Mouse (Mus musculus) adrenal gland, postnatal 25 days (tissue): ENCODE results near the gene Fam107b. TPM values are rescaled to one million over a fixed set of nuclear protein-coding genes. Genes with fewer than 3 reads are reported as not detected.

ENCODE experiments used
- DNase-seq: peaks from one replicate; pipeline ENCODE4 v3.0.0; 2021; ENCODE audit warnings: mixed read lengths
- long read RNA-seq: library from polyadenylated mRNA; stranded (forward); transcript quantifications from one replicate; pipeline ENCODE4 v2.0.0, GENCODE M21; 2021
- total RNA-seq: library from RNA; stranded (reverse); gene quantifications from 2 replicates; pipeline ENCODE4 v1.2.3, GENCODE M21; 2021

The Fam107b gene
- 9.5 and 15.9 TPM in 2 replicates for total RNA-seq
- long read RNA-seq, partial matches to known transcripts: 0 of 9 reads
- long read RNA-seq, other reads (novel, unspliced or antisense): 6 of 9 reads

- no peak for DNase-seq
Measured at GRCm38 (mm10) chr2:3570186-3570585, at the start of gene Fam107b. Gene Fam107b, plus strand, starts transcription at chr2:3570488.

DNA sequence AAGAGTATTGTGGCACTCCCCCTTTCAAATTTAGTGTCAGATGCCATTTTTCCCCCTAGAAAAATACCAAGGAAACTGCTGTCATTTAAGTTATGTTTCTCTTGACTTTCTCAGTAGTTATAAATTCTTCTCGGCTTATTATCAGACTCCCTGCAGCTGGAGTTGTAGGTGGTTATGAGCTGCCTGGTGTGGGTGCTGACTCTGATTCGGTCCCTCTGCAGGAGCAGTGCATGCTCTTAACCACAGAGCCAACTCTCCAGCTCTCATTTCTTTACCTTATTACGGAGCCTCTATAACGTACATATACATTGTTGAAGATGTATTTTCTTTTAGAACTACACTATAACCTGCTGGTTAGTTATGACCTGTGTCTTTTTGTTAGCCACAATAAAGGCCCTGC lies 47.7 kb upstream of the Fam107b start:
- no peak for DNase-seq

DNA sequence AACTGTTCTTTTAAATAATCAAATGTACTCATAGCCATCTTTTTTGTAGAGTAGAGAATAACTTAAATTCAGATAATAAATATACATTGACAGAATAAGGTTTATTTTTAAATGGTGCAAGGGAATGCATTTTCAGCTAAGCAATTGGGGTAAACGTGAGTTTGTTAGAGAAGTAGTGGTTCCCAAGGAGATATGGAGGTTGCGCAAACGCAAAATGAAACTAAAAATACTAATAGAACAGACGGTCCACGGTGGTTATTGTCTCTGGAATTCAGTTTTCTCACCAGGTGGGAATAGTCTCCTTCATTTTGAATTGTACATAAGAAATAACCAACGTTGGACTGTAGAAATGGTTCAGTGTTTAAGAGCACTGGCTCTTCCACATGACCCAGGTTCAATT lies 44.0 kb upstream of the Fam107b start:
- no peak for DNase-seq

DNA sequence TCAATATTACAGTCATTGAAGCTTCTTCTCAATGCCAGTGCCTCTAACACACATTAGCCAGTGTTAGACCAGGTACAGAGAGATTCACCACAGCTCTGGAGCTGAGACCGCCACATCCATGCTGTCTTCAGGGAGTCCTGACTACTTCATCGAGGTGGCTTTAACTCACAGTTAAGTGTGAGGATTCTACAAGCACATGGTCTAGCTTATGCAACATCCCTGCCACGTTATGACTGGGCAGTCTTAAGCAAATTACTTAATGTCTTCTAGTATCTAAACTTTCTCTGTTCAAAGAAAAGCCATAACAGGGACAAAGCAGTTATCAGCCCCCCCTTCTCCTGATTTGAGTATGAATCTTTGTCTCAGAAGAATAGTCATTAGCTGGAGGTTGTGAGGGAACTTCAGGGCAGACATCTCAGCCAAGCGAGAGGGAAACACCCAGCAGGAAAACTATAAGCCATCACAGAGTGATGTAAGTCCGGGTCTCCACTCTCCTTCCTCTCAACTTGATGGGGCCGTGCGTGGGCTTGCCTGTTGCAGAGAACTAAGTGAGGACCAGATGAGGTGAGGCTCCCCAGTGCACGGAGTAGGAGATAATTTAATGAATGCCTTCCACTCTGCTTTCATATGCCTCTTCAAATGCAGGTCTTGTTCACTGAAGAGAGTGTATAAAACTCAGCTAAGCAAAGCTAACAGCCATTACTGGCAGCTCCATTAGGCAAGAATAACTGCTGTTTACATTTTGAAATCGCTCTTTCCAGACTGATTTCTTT lies 28.8 kb upstream of the Fam107b start:
- DNase-seq: no peak

GRCm38 (mm10) chr2:3546055-3546454 lies 24.2 kb upstream of the Fam107b start:
- DNase-seq: no peak

GRCm38 (mm10) chr2:3546588-3546987 lies 23.7 kb upstream of the Fam107b start:
- peak; percentile 48 for DNase-seq

GRCm38 (mm10) chr2:3570606-3571005 lies 318 bp downstream of the Fam107b start:
- DNase-seq: no peak

- DNase-seq: no peak
Measured at GRCm38 (mm10) chr2:3573883-3574282, 3.6 kb downstream of the Fam107b start.

DNA sequence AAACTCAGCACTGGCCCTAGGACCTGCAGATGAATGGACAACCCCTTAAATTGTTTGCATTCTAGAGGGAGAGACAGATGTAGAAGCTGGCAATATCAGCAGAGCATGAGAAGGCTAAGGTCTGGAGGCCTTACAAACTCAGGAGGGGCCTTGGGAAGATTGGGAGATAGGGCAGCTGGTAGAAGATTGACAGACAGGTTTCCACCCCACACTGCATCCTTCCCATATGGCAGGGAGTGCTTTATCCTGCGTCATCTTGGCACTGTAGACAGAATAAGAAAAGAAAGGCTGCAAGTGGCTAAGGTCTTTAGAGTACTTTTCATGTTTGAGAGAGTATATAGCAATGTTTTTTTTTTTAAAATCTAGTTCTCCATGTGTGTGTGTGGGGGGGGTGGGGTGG lies 4.9 kb downstream of the Fam107b start:
- no peak for DNase-seq

- no peak for DNase-seq
Measured at GRCm38 (mm10) chr2:3576346-3576745, 6.1 kb downstream of the Fam107b start.

- no peak for DNase-seq
Measured at GRCm38 (mm10) chr2:3577216-3577615, 6.9 kb downstream of the Fam107b start.

DNA sequence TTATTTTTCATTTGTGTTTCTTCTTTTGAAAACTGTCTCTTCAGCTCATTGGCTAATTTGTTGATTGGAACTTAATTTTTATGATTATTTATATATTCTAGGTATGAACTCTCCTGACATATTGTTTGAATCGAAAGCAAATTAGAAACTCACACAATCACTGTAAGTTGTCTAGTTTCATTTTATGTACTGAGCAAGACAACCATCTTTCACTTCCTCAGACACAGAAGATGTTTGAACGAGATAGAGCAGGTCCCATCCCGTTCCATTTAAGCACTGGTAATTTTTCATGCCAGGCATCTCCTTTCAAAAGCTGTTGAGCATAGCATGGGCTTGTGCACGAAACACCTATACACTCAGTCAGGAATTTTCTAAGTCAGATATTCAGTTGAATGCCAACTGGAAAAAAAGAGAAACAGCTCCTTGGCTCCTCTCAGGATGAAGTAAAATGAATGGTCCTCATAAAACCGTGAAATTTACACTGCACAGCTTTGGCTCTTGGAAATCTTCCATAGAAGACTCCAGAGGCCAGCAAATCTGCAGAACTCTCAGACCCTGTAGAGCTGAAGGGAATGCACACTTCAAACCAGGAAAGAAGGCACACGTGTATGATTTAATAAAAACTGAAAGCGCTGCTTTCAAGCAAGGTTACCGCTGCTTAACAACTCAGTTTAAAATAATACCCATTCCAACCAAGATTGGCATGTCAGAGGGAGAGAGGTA lies 8.1 kb downstream of the Fam107b start:
- DNase-seq: no peak

GRCm38 (mm10) chr2:3579316-3579902 lies 9.1 kb downstream of the Fam107b start:
- DNase-seq: no peak

- DNase-seq: no peak
Measured at GRCm38 (mm10) chr2:3582830-3583229, 12.5 kb downstream of the Fam107b start.

DNA sequence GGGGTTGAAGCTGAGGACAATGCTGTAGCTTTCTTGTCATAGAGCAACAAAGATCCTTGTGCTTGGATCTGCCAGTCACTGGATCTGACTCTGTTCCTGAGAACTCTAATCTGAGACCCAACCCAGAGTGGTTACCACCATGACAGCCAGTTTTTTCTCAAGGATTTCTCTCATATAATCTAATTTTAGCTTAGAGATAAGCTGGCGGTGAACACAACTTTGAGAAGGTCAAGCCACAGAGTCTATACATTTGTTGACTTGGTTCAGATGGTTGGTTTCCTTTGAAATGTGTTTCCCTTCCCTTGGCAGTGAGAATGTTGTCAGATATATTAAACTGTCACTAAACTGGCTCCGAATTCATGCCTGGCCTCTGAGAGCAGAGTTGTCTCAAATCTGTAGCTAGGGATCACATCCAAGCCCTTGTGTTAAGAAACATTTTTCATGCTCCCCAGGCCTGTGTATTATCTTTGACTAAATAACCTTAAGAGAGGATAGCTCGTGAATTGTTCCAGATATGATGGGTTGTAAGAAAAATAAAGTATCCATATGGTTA lies 15.0 kb downstream of the Fam107b start:
- no peak for DNase-seq

DNA sequence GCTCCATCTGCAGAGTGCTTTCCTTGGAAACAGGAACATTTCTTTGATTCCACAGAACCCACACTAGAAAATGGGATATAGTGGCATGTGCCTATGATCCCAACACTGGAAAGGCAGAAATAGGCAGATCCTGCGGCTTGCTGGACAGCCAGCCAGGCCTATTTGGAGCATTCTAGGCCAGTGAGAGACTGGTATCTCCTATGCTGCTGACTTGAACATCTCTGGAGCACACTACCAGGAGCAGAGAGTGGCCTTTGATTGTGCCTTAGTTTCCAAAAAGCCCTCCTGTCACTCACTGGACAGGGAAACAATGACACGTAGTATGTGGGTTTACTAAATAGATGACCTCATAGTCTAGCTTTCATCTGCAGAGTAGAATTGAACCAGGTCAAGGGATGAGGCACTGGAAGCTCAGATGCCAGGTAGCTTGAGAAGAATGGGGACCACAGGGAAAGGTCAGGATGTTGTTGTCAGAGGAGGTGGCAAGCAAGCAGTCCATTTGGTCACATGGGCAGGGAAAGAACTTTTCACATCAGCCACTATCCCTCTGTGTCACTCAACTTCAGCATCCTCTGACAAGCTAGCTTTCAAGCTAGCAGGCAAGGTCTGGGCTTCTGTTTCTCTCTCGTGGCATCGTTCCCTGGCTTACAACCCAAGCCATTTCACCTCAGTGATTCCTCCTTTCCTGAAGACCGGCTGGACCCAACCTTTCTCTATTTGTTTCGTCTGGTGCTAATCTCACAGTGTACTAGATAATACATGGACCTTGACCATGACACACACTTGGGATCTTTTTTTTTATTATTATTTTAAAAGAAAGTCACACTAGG lies 20.0 kb downstream of the Fam107b start:
- DNase-seq: no peak

GRCm38 (mm10) chr2:3590916-3591197 lies 20.6 kb downstream of the Fam107b start:
- no peak for DNase-seq

GRCm38 (mm10) chr2:3594663-3595318 lies 24.5 kb downstream of the Fam107b start:
- DNase-seq: no peak

- no peak for DNase-seq
Measured at GRCm38 (mm10) chr2:3600421-3600820, 30.1 kb downstream of the Fam107b start.

DNA sequence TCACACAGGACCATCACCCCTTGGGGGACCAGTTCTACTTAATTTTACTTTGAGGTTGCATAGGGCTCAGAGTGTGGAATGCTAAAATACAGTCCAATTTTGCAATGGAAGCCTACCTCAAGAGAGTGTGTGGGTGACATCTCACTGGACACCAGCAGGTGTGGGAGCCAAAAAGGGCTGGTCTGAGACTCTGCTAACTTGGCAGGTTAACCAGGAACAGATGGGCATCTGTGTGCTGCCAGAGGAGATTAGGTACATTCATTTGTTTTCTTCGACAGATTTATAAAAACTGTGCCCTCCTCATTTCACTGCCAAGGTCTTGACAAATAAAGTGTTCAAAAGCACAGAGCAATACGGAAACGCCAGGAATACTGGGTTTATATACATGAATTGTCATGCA lies 32.3 kb downstream of the Fam107b start:
- DNase-seq: no peak

DNA sequence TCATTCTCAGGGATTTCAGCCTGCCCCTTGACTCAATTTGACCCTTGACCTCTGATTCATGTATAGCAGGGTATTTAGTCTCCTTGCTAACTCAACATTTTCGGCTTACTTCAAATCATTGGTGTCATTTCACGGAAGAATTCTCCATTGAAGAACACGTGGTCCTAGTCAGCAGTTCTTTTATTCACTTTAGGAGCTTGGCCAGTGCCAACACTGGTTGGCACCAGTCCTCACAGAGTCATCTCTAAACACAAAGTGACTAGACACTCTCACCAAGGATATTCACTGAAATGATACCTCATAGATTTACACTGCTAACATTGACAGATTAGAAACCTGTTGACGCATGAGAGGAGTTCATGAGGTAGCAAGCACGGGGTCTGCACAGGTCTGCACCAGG lies 32.9 kb downstream of the Fam107b start:
- no peak for DNase-seq
